Mouse (Mus musculus) activated CD4-positive, CD25-positive, alpha-beta regulatory T cell (primary cell): ENCODE data around the gene Coa7. TPM values are rescaled to one million over a fixed set of nuclear protein-coding genes. Genes with fewer than 3 reads are reported as not detected.

Source experiments
- polyA plus RNA-seq, 2 experiments: library from polyadenylated mRNA; unstranded; fragments of 100-300 nt; shearing (Covaris generic); gene quantifications; one replicate each; pipeline ENCODE4 v1.2.1; 2017

Gene Coa7
- 10 to 100 TPM; 18.6 to 39.5 TPM for polyA plus RNA-seq

DNA sequence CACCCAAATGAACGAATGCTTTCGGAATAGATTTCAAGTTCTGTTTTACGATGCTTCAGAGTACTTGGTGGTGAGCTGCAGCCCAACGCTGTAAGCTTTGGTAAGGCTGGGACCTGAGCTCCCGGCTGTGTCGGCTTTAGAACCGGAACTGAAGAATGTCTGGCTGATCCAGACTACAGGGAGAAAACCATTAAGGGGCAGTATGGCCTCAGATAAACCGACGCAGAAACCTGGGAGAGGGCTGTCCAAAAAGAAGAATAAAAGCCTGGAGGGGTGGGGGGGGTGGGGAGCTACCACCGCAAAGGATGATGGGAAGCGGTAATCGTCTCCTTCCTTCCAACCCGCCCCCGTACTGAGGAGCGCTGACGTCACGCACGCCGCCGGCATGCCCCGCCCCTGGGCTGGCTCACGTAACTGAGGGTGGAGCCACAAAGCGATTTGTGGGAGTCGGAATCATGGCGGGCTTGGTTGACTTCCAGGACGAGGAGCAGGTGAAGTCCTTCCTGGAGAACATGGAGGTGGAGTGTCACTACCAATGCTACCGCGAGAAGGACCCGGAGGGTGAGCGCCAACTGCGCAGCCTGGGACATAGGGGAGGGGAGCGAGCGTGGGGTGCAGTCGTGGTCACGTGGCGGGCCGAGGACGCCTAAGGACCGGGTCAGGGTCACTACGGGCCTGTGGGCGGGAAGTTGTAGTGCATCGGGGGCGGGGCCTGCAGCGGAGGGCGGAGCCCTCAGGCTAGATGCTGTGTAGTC lies at the start of gene Coa7:
Gene Coa7, plus strand, starts transcription at position 411 of the 755 bp plus-strand sequence.

GRCm38 (mm10) chr4:108300670-108301373 lies 27.1 kb upstream of the Coa7 start, which contains the start of gene Zyg11b:
TSS of gene Zyg11b (minus strand) at chr4:108301096.

GRCm38 (mm10) chr4:108383183-108383714 lies 55.3 kb downstream of the Coa7 start, which contains the start of gene Shisal2a:
TSS of gene Shisal2a (minus strand) at chr4:108383349.

Other genes with a start within 250 kb of the Coa7 start
- not detected for gene Podn, start 231.7 kb upstream of the Coa7 start, polyA plus RNA-seq
- gene Scp2, start 183.1 kb upstream of the Coa7 start, polyA plus RNA-seq = 100 to 1,000 TPM; 270 to 352 TPM
- 1 to 10 TPM; 2.5 to 2.7 TPM for gene Echdc2, start 162.7 kb upstream of the Coa7 start, polyA plus RNA-seq
- gene Zyg11a, start 110.1 kb upstream of the Coa7 start, polyA plus RNA-seq = under 1 TPM in 1 of 2 experiments, not detected in 1; 0.32 TPM
- 10 to 100 TPM; 20.5 to 21.8 TPM for gene Zyg11b, start 27.0 kb upstream of the Coa7 start, polyA plus RNA-seq
- gene Shisal2a, start 55.2 kb downstream of the Coa7 start, polyA plus RNA-seq = not detected
- 1 to 10 TPM; 2.1 to 3.4 TPM for gene Gpx7, start 78.8 kb downstream of the Coa7 start, polyA plus RNA-seq
- 10 to 100 TPM; 76.3 to 87.0 TPM for gene Tut4, start 131.3 kb downstream of the Coa7 start, polyA plus RNA-seq